Mouse (Mus musculus): Measurements from ENCODE around the gene Camta1. TPM values are rescaled to one million over a fixed set of nuclear protein-coding genes. Genes with fewer than 3 reads are reported as not detected.

Camta1 gene
- polyA plus RNA-seq, 1 experiment: 19.2 TPM

DNA sequence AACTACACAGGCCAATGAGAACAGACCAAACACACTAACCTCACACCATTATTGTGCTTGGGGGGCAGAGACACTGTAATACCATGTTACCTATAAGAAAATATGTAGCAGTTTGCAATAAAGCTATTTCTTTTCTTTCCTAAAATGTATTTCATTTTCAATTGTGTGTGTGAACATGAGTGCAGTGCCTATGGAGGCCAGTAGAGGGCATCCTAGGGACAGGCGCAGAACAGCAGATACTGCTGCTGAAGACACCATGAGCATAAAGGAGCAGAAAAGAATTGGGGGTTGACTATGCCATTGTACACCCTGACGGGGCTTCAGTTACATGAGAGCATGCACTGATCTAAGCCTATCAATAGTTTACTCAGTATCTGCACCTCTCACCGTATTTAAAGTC, 380.7 kb downstream of the Camta1 start:
- no peak for TF ChIP-seq GATA1 (IDR thresholded peaks at IDR 0.05; ENCODE audit: low read length)

DNA sequence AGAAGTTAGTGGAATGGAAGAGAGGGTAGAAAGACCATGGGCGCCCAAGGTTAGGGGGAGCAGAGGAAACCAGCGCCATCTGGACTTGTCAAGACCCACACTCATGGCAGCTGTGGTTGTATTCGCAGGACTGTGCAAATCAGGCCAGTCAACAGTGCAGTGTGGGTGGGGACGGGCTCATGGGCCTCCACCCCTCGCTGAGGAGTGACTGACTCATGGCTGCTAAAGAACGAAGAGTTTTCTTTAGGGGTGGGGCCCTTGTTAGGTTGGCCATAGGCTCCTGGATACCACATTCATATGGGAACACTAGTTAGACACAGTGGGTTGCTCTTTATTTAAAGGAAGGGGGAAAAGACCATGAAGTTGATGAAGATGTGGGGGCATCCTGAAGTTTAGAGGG, 383.7 kb downstream of the Camta1 start:
- TF ChIP-seq GATA1 (IDR thresholded peaks at IDR 0.05; ENCODE audit: low read length): no peak

DNA sequence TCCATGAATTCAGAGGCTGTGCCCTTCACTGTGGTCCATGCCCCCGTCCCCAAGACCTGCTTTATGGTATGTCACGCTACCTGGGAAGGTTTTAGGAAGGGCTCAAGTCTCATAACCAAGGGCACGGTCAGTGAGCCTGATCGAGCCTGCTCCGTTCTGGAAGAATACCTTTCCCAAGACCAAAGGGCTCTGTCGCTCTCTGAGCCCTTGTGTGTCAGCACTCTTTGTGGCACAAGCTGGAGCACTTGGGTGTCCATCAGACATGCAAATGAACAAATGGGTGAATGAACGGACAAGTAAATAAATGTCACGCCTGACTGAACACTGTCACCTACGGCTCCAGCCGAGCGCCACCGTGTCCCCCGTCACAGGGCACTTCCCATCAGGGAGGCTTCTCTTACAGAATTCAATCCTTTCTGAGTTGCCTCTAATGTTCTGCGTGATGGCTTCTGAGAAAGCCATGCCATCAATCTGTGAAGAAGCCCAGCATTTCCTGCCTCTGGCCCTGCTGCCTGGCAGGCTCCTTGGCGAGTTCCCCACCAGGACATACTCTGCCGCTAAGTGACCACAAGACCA, 386.7 kb downstream of the Camta1 start:
- TF ChIP-seq GATA1 (IDR thresholded peaks at IDR 0.05; ENCODE audit: low read length): no peak

DNA sequence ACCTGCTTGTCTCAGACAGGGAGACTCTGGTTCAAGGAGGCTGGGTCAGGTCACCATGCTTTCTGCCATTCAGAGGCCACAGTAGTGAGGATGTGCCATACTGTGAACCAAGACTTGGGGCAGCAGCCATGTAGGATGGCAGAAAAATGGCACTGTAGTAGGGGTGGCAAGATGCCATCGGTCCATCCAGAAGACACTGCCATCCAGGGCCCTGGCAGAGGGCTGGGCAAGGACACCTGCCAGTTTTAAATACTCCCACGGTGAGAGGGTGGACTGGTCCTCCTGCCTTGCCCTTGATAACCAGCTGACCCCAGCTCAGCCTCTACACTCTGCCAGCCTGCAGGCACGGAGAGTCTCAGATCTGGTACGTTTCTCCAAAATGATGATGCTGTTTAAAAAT, 389.8 kb downstream of the Camta1 start:
- no peak for TF ChIP-seq GATA1 (IDR thresholded peaks at IDR 0.05; ENCODE audit: low read length)

DNA sequence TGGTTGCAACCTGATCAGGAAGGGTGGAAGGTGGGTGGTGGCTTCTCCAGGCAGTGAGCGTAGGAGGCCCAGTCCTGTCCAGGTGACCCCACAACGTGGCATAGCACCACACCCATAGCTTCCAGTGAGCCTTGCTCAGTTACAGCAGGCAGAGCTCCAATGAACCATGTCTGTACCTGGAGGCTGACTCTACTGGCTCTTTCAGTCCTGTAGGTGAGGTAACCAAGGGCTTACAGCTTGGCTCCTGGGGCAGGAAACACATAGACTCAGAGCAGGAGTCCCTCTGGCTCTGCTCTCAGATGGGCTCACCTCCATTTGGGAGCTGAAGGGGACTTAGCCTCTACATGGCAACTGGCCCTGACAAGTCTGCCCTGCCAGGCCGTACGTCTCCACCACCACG, 393.3 kb downstream of the Camta1 start:
- no peak for TF ChIP-seq GATA1 (IDR thresholded peaks at IDR 0.05; ENCODE audit: low read length)

DNA sequence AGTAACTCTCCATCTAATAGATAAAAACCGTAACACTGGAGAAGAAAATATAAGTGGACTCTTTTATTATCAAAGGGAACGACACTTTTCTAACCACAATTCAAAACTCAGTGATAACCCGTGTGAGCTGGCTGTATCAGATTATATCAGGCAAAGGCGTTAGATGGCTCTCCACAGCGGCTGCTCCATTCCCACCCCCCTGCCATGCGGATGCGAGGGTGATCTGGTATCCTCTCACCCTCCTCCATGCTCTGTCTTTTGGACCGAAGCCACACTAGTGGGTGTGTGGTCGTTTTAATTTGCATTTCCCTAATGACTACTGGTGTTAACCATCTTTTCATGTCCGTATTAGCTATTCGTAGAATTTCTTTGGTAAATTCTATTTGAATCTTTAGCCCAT, 403.0 kb downstream of the Camta1 start:
- no peak for TF ChIP-seq GATA1 (IDR thresholded peaks at IDR 0.05; ENCODE audit: low read length)

DNA sequence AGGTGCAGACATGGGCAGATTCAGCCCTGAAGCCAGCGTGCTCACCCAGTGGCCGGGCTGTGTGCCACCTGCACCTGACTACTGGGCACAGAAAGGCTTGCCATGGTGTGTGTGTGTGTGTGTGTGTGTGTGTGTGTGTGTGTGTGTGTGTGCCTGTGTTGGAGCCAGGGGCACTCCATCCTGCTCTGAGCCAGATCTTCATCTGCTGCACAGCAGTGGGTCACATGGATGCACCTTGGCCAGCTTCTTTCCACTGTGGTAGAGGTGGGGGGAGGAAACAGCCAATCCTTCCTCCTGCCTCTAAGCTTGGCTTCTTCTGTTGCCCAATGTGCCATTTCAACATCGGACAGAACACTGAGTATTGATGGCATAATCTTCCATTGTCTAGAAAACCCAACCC, 407.1 kb downstream of the Camta1 start:
- TF ChIP-seq GATA1 (IDR thresholded peaks at IDR 0.05; ENCODE audit: low read length): no peak

DNA sequence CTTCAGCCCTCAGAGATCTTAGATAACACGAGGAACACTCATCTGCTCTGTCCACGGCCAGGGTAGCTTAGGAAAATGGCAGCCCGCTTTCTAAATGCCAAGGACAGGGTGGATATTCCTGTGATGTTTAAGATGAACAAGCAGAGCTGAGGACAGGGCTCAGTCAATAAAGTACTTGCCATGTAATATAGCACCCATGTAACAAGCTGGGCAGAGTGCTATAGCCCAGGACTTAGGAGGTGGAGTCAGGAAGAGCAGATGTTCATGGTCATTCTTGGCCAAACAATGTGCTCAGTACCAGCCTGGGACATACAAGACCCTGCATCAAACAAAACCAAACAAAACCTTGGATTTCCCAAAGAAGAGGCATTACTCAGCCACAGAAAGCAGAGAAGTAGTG, 407.6 kb downstream of the Camta1 start:
- TF ChIP-seq GATA1 (IDR thresholded peaks at IDR 0.05; ENCODE audit: low read length): no peak

DNA sequence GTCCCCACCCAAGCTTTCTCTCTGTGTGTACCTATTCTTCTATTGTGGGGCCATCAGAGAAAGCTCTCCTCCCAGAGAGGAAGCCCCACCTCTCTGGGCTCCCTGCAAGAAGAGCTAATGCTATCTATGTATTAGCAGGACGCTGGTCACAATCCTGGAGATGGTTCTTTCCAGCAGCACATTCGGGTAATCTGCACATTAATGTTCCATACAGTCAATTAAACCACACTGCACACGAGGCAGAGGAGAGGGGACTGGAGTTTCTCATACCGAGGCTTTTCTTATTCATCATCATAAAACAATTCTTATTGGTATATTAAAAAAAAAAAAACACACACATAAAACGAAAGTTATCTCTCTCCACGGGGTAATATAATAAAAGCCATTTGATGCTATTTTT, 409.8 kb downstream of the Camta1 start:
- no peak for TF ChIP-seq GATA1 (IDR thresholded peaks at IDR 0.05; ENCODE audit: low read length)

DNA sequence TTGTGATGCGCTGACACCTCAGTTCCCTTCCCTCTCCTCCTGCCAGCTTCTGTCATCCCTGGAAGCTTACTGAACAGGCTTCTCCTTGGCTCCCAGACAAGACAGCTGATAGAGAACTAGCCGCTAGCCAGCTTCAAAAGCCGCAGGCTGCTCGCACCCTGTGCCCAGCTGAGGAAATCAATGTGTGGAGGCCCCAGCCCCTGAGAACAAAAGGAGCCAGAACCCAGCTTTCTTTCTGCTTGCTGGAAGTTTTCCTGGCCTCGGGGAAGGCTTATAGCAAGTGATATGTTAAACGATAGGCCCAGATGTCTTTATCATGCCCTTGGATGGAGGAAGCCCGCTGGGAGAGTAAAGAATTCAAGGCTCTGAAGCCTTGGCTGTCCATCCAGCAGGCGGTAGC, 411.7 kb downstream of the Camta1 start:
- no peak for TF ChIP-seq GATA1 (IDR thresholded peaks at IDR 0.05; ENCODE audit: low read length)

DNA sequence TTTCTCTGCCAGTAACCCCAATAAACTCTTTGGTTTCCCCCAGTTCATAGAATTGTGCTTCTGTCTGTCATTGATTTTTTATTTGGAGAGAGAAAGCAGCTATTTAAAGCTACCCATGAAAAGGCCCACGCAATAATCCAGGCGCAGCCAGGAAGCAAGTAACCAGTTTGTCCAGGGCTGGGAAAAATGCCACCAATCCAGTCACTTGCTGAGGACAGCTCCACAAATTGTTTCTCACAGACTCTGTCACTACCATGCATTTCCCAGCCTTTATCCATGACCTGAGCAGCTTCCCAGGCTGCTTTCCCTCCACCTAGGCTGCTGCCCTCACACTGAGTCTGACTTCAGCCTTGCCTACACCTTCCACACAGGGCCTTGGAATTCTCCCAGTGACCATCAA, 413.3 kb downstream of the Camta1 start:
- TF ChIP-seq GATA1 (IDR thresholded peaks at IDR 0.05; ENCODE audit: low read length): no peak

DNA sequence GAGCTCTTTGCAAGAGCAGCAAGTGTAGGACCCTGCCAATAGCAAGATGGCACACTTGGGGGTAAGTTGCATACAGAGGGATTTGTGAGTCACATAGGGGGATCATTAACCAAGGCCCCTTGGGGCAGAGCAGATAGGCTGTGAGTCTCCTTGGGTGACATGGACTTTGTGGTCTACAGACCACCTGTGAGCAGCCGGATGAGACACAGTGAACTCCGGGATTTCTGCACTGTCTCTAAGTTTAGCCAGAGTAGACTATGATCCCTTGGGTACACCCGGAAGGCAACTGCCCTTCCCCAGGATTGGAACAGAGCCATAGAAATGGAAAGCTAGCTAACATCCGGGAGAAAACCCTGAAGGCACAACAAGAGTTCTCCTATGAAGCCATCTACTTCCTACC, 417.0 kb downstream of the Camta1 start:
- no peak for TF ChIP-seq GATA1 (IDR thresholded peaks at IDR 0.05; ENCODE audit: low read length)

DNA sequence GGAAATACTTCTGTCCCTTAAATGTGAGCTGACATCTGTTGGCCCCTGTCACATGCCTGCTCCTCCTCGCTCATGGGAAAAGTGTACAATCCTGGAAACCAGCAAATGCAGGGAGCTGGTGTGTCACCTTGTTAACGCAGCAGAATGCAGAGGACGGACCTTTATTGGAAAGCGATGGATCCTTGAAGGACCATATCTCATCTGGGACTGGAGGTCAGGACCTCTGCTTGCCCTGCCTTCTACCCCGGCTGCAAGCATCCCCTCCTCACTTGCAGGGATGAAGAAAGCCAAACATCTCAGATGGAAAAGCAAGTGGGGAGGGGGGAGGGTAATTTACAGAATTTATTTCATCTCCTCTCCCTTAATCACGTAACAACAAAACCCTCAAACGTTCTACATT, 423.1 kb downstream of the Camta1 start:
- TF ChIP-seq GATA1 (IDR thresholded peaks at IDR 0.05; ENCODE audit: low read length): no peak

DNA sequence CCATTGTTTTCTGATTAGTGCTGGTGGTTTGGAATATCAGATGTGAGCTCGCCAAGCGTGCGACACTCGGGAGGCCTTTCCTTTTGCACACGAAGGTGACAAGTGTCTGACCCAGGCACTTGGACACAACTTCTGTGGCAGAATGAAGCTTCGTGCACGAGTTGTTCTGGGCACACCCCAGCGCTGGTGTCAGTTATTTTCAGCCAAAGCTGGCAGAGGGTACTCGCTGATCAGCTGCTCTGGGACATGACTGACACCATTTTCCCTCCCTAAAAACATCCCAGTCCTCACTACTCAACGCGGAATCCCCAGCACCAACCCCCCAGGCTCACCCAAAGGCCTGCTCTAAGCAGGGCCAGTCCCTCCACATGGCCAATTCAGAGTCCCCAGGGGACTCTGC, 423.8 kb downstream of the Camta1 start:
- TF ChIP-seq GATA1 (IDR thresholded peaks at IDR 0.05; ENCODE audit: low read length): no peak

DNA sequence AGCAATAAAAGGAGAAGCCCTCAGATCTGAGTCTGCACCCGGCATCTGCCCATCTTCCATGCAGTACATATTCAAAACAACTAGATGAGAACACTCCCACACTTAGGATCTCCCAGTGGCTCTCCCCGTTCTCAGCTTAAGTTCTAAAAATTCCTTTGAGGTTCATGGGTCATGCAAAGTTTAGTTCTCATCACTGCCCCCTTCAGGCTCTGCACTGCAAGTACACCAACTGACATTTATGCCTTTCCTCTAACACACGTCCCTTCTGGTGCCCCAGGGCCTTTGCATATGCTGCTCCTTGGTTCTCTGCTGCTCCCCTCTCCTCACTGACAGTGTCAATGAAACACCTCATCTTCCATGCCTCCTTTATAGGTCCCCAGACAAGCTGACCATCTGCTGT, 436.5 kb downstream of the Camta1 start:
- no peak for TF ChIP-seq GATA1 (IDR thresholded peaks at IDR 0.05; ENCODE audit: low read length)

DNA sequence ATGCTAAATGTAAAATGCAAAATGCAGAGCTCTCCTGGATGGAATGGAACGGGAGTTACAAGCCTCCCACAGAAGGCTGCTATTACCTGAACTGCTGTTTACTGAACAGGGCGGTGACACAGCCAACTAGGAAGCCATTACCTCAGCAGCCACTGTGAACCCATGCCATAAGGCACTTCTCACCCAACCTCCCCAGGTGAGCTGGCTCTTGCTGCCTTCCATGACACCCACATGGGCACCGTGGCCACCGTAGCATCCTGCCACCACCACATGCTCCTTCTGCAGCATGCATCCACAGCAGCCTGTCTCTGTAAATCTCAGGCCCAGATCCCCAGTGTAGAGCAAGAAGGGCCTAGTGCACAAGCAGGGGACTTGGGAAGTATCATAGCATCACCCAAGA, 438.8 kb downstream of the Camta1 start:
- no peak for TF ChIP-seq GATA1 (IDR thresholded peaks at IDR 0.05; ENCODE audit: low read length)

DNA sequence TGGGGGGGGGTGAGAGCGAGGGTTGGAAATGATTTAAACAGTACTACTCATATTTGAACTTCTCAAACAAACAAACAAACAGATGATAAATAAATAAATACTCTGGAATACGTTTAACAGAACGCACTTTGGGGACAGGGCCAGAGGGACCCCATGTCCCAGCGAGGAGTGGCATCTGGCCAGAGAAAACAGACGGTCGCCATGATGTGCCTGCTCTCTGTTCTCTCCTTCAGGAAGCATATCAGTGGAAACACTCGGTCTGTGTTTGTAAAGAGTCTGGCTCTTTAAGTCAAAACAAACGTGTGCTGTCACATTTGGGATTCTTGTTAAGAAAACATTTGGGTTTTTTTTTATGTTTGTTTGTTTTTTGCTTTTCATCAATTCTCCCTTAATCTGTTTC, 439.3 kb downstream of the Camta1 start:
- TF ChIP-seq GATA1 (IDR thresholded peaks at IDR 0.05; ENCODE audit: low read length): no peak

DNA sequence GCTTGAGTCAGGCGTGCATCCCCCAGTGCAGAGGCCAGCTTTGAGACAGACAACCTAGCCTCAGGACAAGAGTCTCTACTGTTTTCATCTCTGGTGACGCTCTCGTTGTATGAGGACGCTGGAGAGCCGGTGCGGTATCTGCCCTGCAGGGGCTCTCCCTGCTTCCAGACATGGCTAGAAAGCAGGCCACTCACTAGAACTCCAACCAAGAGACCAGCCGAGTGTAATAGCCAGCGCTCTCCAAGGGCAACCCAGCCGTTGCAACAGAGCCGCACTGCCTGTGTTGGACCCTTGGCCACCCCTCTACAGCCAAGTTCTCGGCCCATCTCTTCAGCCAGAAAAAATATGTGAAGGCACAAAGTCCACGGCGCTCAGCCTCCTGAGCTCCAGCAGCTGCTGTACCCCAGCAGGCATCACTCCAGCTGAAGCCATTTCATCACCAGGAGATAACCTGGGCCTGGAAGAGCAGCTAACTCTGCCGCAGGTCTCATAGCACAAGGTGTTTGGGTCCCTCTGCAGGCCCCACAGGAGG, 443.3 kb downstream of the Camta1 start:
- no peak for TF ChIP-seq GATA1 (IDR thresholded peaks at IDR 0.05; ENCODE audit: low read length)
